Mouse (Mus musculus) liver, adult 10 weeks (tissue): ENCODE data around the gene Gm3099. TPM values are rescaled to one million over a fixed set of nuclear protein-coding genes. Genes with fewer than 3 reads are reported as not detected.

Experiments
- polyA plus RNA-seq: library from polyadenylated mRNA; stranded (reverse); fragments of 350-450 nt; fragmentation: Illumina TruSeq; extraction: RNeasy Lipid Tissue Mini Kit (QIAGEN cat#74804); gene quantifications from one replicate; pipeline ENCODE4 v1.2.3, GENCODE M21; 2014; ENCODE audit warnings: low read depth, low replicate concordance

Gene Gm3099
- polyA plus RNA-seq, result not detected

GRCm38 (mm10) chr14:3998094-3998493, at the start of gene Gm3099:
Gene Gm3099 (plus strand): TSS chr14:3998394.

GRCm38 (mm10) chr14:3963247-3963646, 34.9 kb upstream of the Gm3099 start, which contains the start of gene Gm3095:
Gene Gm3095 (plus strand): TSS chr14:3963547.

GRCm38 (mm10) chr14:4023641-4024040, 25.4 kb downstream of the Gm3099 start, which contains the start of gene Gm5796:
Gene Gm5796 (plus strand): TSS chr14:4023941.

Other genes with a start within 250 kb of the Gm3099 start
- not detected for gene Gm3002, start 188.3 kb upstream of the Gm3099 start, polyA plus RNA-seq
- not detected for gene Gm3033, start 152.1 kb upstream of the Gm3099 start, polyA plus RNA-seq
- gene Gm2916, start 114.2 kb upstream of the Gm3099 start, polyA plus RNA-seq, result not detected
- not detected for gene Gm3029, start 66.6 kb upstream of the Gm3099 start, polyA plus RNA-seq
- gene Gm3095, start 34.8 kb upstream of the Gm3099 start, polyA plus RNA-seq, result not detected
- not detected for gene Gm5796, start 25.5 kb downstream of the Gm3099 start, polyA plus RNA-seq
- gene Gm3115, start 85.7 kb downstream of the Gm3099 start, polyA plus RNA-seq, result not detected
- gene Gm8108, start 112.1 kb downstream of the Gm3099 start, polyA plus RNA-seq, result not detected
- gene Gm3127, start 166.6 kb downstream of the Gm3099 start, polyA plus RNA-seq, result not detected
- gene Gm2974, start 184.2 kb downstream of the Gm3099 start, polyA plus RNA-seq, result not detected